In the genomic region with DNA sequence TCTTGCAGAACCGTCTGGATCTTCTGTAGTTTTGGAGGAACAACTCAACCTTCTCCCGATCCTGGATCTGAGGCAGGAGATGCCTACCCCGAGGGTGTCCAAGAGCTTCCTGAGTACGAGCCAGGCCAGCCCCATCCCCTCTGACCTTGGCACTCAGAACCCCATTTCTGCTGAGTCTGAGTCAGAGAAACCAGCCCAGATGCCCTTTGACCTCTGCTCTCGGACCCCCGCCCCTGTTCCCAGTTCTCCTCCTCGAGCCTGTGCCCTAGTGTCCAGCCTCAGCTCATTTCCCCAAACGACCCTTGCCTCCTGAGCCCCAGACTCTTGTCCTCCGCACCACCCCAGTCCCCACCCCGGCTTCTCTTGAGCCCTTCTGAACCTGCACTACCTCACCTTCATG, we compare ENCODE assay signal across 9 mouse cellular contexts. TPM values are rescaled to one million over a fixed set of nuclear protein-coding genes. Genes with fewer than 3 reads are reported as not detected.
A peak's percentile ranks its signal among the peaks of the same experiment; 100 is the strongest.
DNase-seq lines count a peak whose midpoint lies in the region; ATAC-seq and TF ChIP-seq lines count a peak whose summit lies in the region.
"Had no signal": no experiment of that assay in that cellular context is flagged by ENCODE, and none has a peak within 500 bp of the region (broad histone marks: within the 10 kb centered on the region; RNA-seq: fewer than 3 reads in every experiment).

No protein-coding gene starts in this region.

- TF ChIP-seq CTCF in C2C12 (IDR thresholded peaks at IDR 0.05; ENCODE audit: control insufficient read depth, insufficient read depth, insufficient read length): no peak

- intact Hi-C loops in left cerebral cortex, postnatal 10 days (cut with DNase I): no loop called here

- H3ac ChIP-seq in C2C12 (ENCODE audit: control insufficient read depth, insufficient read length, low read depth): peak overlapping the region; percentile 2

- peaks cover 17% of the 10 kb centered on the region for H3K36me3 ChIP-seq in C2C12 (ENCODE audit: control insufficient read depth, insufficient read depth)
- peaks cover 36% of the 10 kb centered on the region for H3K36me3 ChIP-seq in hindbrain, embryonic 12.5 days
- H3K36me3 ChIP-seq in liver, embryonic 12.5 days: peaks cover 31% of the 10 kb centered on the region

- peak overlapping the region; percentile 74 for H3K9ac ChIP-seq in hindbrain, embryonic 12.5 days
- peak overlapping the region; percentile 77 for H3K9ac ChIP-seq in liver, embryonic 12.5 days

- ATAC-seq in hindbrain, embryonic 12.5 days (ENCODE audit: low FRiP score): peak; percentile 7
- no peak for ATAC-seq in liver, embryonic 12.5 days
- ATAC-seq in megakaryocyte progenitor cell, adult 5-6 weeks (replicated peaks; ENCODE audit: poor library complexity): no peak

- H3K4me2 ChIP-seq in hindbrain, embryonic 12.5 days (replicated peaks): peak overlapping the region; percentile 75
- H3K4me2 ChIP-seq in liver, embryonic 12.5 days: peak overlapping the region; percentile 98

- H3K27me3 ChIP-seq in C2C12 (ENCODE audit: control insufficient read depth, insufficient read depth, insufficient read length): no peaks in the 10 kb centered on the region
- no peaks in the 10 kb centered on the region for H3K27me3 ChIP-seq in hindbrain, embryonic 12.5 days
- no peaks in the 10 kb centered on the region for H3K27me3 ChIP-seq in liver, embryonic 12.5 days (replicated peaks)

- peak overlapping the region; percentile 41 for H3K4me3 ChIP-seq in C2C12 (ENCODE audit: insufficient read depth, poor library complexity, severe bottlenecking)
- H3K4me3 ChIP-seq in hindbrain, embryonic 12.5 days: peak overlapping the region; percentile 61
- H3K4me3 ChIP-seq in liver, embryonic 12.5 days: peak overlapping the region; percentile 70

- H3K27ac ChIP-seq in hindbrain, embryonic 12.5 days: no peak overlapping the region
- 0 out of 2 replicates have a peak overlapping the region, but pooled peaks have one; percentile 43 for H3K27ac ChIP-seq in liver, embryonic 12.5 days

- no peaks in the 10 kb centered on the region for H3K9me3 ChIP-seq in hindbrain, embryonic 12.5 days (replicated peaks)
- H3K9me3 ChIP-seq in liver, embryonic 12.5 days (replicated peaks): no peaks in the 10 kb centered on the region

- H3K79me2 ChIP-seq in C2C12 (ENCODE audit: control insufficient read depth, insufficient read depth): no peaks in the 10 kb centered on the region

- 29% methylated on average over 10 of the region's 10 CpGs for WGBS in hindbrain, embryonic 12.5 days
- 31% methylated on average over 10 of the region's 10 CpGs for WGBS in liver, embryonic 12.5 days (ENCODE audit: insufficient replicate concordance)

- peaks cover 15% of the 10 kb centered on the region for H3K4me1 ChIP-seq in hindbrain, embryonic 12.5 days
- H3K4me1 ChIP-seq in liver, embryonic 12.5 days: peaks cover 25% of the 10 kb centered on the region

- H3K79me3 ChIP-seq in C2C12 (ENCODE audit: low read depth): no peaks in the 10 kb centered on the region

- peak; percentile 18 for DNase-seq in adrenal gland, adult 2 months
- no peak for DNase-seq in adrenal gland, postnatal 14 days
- DNase-seq in left cerebral cortex, postnatal 10 days (ENCODE audit: extremely low spot score in 1 of 2, low spot score in 2 of 2): no peak
- DNase-seq in T-cell, adult 2 months (ENCODE audit: low spot score): no peak

TF ChIP-seq in C2C12, 6 proteins besides CTCF, POLR2A, EP300 and RAD21:
- TF ChIP-seq MAX (IDR thresholded peaks at IDR 0.05): no peak
- no peak for TF ChIP-seq FOSL1 (IDR thresholded peaks at IDR 0.05; ENCODE audit: insufficient read depth, low read length, poor library complexity, severe bottlenecking)
- TF ChIP-seq MYOG (IDR thresholded peaks at IDR 0.05; ENCODE audit: control insufficient read depth, extremely low read depth, insufficient read length): no peak
- TF ChIP-seq USF1 (IDR thresholded peaks at IDR 0.05; ENCODE audit: low read depth): no peak
- no peak for TF ChIP-seq MYOD1 (IDR thresholded peaks at IDR 0.05; ENCODE audit: control insufficient read depth, insufficient read length, low read depth)
- no peak for TF ChIP-seq CEBPB (IDR thresholded peaks at IDR 0.05; ENCODE audit: low read depth)
TF ChIP-seq in C2C12: peak in this region for 0.

RNA-seq across cellular contexts. Expression of a gene that starts 1.2 kb away (rescaled TPM):
- total RNA-seq in adrenal gland, adult 2 months (2021): 1 to 10 TPM; 3.7 to 4.9 TPM
- 2.3 and 3.8 TPM in 2 replicates for polyA plus RNA-seq in adrenal gland, adult 2 months (2012; rRNA removed)
- 4.2 and 6.0 TPM in 2 replicates for total RNA-seq in adrenal gland, postnatal 14 days (2021)
- polyA plus RNA-seq in C2C12 (2012; fragmentation: generic; extraction: Trizol): 2.3 TPM
- 7.5 and 7.9 TPM in 2 replicates for polyA plus RNA-seq in hindbrain, embryonic 12.5 days (2016; fragmentation: Nextera tagmentation; extraction: Ambion mirVana)
- polyA plus RNA-seq in liver, embryonic 12.5 days (2016; fragmentation: Nextera tagmentation; extraction: Ambion mirVana): 2.2 and 2.6 TPM in 2 replicates
- total RNA-seq in megakaryocyte progenitor cell, adult 5-6 weeks (2015): 1.3 and 1.7 TPM in 2 replicates
- 2.6 and 3.3 TPM in 2 replicates for total RNA-seq in megakaryocyte progenitor cell, adult 5-6 weeks (2017)
- 1 to 10 TPM; 6.9 TPM for total RNA-seq in left cerebral cortex, postnatal 10 days (2021)

RNA-seq across cellular contexts. Expression of a gene that starts 13.4 kb away (rescaled TPM):
- total RNA-seq in adrenal gland, adult 2 months (2021): not detected
- polyA plus RNA-seq in adrenal gland, adult 2 months (2012; rRNA removed): not detected in 2 replicates
- not detected in 2 replicates for total RNA-seq in adrenal gland, postnatal 14 days (2021)
- not detected for polyA plus RNA-seq in C2C12 (2012; fragmentation: generic; extraction: Trizol)
- polyA plus RNA-seq in hindbrain, embryonic 12.5 days (2016; fragmentation: Nextera tagmentation; extraction: Ambion mirVana): 0.37 TPM in 1 of 2 replicates, not detected in the other
- polyA plus RNA-seq in liver, embryonic 12.5 days (2016; fragmentation: Nextera tagmentation; extraction: Ambion mirVana): not detected in 2 replicates
- total RNA-seq in megakaryocyte progenitor cell, adult 5-6 weeks (2015): not detected in 2 replicates
- total RNA-seq in megakaryocyte progenitor cell, adult 5-6 weeks (2017): not detected in 2 replicates
- total RNA-seq in left cerebral cortex, postnatal 10 days (2021): under 1 TPM in 1 of 2 experiments, not detected in 1; 0.14 TPM
- total RNA-seq: common myeloid progenitor, adult 5-6 weeks had no signal

RNA-seq across cellular contexts. Expression of a gene that starts 45.6 kb away (rescaled TPM):
- 10 to 100 TPM; 48.8 to 53.9 TPM for total RNA-seq in adrenal gland, adult 2 months (2021)
- polyA plus RNA-seq in adrenal gland, adult 2 months (2012; rRNA removed): 87.7 and 97.8 TPM in 2 replicates
- total RNA-seq in adrenal gland, postnatal 14 days (2021): 42.4 and 48.1 TPM in 2 replicates
- polyA plus RNA-seq in C2C12 (2012; fragmentation: generic; extraction: Trizol): 54.6 TPM
- polyA plus RNA-seq in hindbrain, embryonic 12.5 days (2016; fragmentation: Nextera tagmentation; extraction: Ambion mirVana): 48.4 and 52.2 TPM in 2 replicates
- polyA plus RNA-seq in liver, embryonic 12.5 days (2016; fragmentation: Nextera tagmentation; extraction: Ambion mirVana): 36.2 and 37.6 TPM in 2 replicates
- 36.8 and 39.2 TPM in 2 replicates for total RNA-seq in megakaryocyte progenitor cell, adult 5-6 weeks (2015)
- 22.1 and 26.1 TPM in 2 replicates for total RNA-seq in megakaryocyte progenitor cell, adult 5-6 weeks (2017)
- total RNA-seq in left cerebral cortex, postnatal 10 days (2021): 10 to 100 TPM; 21.0 to 24.1 TPM

RNA-seq across cellular contexts. Expression of a gene that starts 45.7 kb away (rescaled TPM):
- 10 to 100 TPM; 16.6 to 28.1 TPM for total RNA-seq in adrenal gland, adult 2 months (2021)
- polyA plus RNA-seq in adrenal gland, adult 2 months (2012; rRNA removed): 2.4 and 4.8 TPM in 2 replicates
- total RNA-seq in adrenal gland, postnatal 14 days (2021): 30.4 and 32.4 TPM in 2 replicates
- polyA plus RNA-seq in C2C12 (2012; fragmentation: generic; extraction: Trizol): 6.4 TPM
- 38.9 and 39.9 TPM in 2 replicates for polyA plus RNA-seq in hindbrain, embryonic 12.5 days (2016; fragmentation: Nextera tagmentation; extraction: Ambion mirVana)
- polyA plus RNA-seq in liver, embryonic 12.5 days (2016; fragmentation: Nextera tagmentation; extraction: Ambion mirVana): 15.5 and 17.2 TPM in 2 replicates
- 34.4 and 44.8 TPM in 2 replicates for total RNA-seq in megakaryocyte progenitor cell, adult 5-6 weeks (2015)
- total RNA-seq in megakaryocyte progenitor cell, adult 5-6 weeks (2017): 33.6 and 59.0 TPM in 2 replicates
- 10 to 100 TPM; 32.3 to 33.6 TPM for total RNA-seq in left cerebral cortex, postnatal 10 days (2021)

RNA-seq across cellular contexts. Expression of a gene that starts 58.3 kb away (rescaled TPM):
- 100 to 1,000 TPM; 237 to 261 TPM for total RNA-seq in adrenal gland, adult 2 months (2021)
- polyA plus RNA-seq in adrenal gland, adult 2 months (2012; rRNA removed): 260 and 283 TPM in 2 replicates
- 179 and 180 TPM in 2 replicates for total RNA-seq in adrenal gland, postnatal 14 days (2021)
- 230 TPM for polyA plus RNA-seq in C2C12 (2012; fragmentation: generic; extraction: Trizol)
- 230 and 257 TPM in 2 replicates for polyA plus RNA-seq in hindbrain, embryonic 12.5 days (2016; fragmentation: Nextera tagmentation; extraction: Ambion mirVana)
- 100 and 104 TPM in 2 replicates for polyA plus RNA-seq in liver, embryonic 12.5 days (2016; fragmentation: Nextera tagmentation; extraction: Ambion mirVana)
- 206 and 246 TPM in 2 replicates for total RNA-seq in megakaryocyte progenitor cell, adult 5-6 weeks (2015)
- total RNA-seq in megakaryocyte progenitor cell, adult 5-6 weeks (2017): 65.3 and 76.8 TPM in 2 replicates
- total RNA-seq in left cerebral cortex, postnatal 10 days (2021): 100 to 1,000 TPM; 217 to 229 TPM
